Mouse (Mus musculus) MEL (cell line): ENCODE data around the gene Rpl28. TPM values are rescaled to one million over a fixed set of nuclear protein-coding genes. Genes with fewer than 3 reads are reported as not detected.

Experiments
- DNase-seq: peaks from one replicate; pipeline ENCODE4 v3.0.0; 2011; ENCODE audit warnings: low read depth, low spot score
- H3K27ac ChIP-seq: 2 replicates; pipeline ENCODE4 v1.5.1; 2012; ENCODE audit warnings: low read depth, mild to moderate bottlenecking, control low read depth, low read length, moderate library complexity; ENCODE audit not compliant: control insufficient read depth
- H3K27me3 ChIP-seq, 2 experiments: fragments of 150-350 bp in 1 of 2; sonication (generic) in 1 of 2; 2 replicates each; pipeline ENCODE4 v1.6.1; 2012; ENCODE audit warnings: low read length in 2 of 2, mild to moderate bottlenecking in 2 of 2, improper control_type of control experiment in 1 of 2, moderate library complexity in 1 of 2; ENCODE audit not compliant: insufficient read depth in 2 of 2, control insufficient read depth in 1 of 2
- H3K36me3 ChIP-seq, 2 experiments: 2 replicates each; pipeline ENCODE4 v1.6.1; 2012 to 2014; ENCODE audit warnings: low read length in 2 of 2, improper control_type of control experiment in 1 of 2, inconsistent platforms in 1 of 2, mild to moderate bottlenecking in 1 of 2; ENCODE audit not compliant: insufficient read depth in 2 of 2, control insufficient read depth in 1 of 2
- H3K4me1 ChIP-seq, 2 experiments: fragments of 150-350 bp in 1 of 2; sonication (generic) in 1 of 2; 2 replicates each; pipeline ENCODE4 v1.6.1; 2012; ENCODE audit warnings: low read length in 2 of 2, improper control_type of control experiment in 1 of 2, mild to moderate bottlenecking in 1 of 2; ENCODE audit not compliant: insufficient read depth in 2 of 2, control insufficient read depth in 1 of 2
- H3K4me3 ChIP-seq, 2 experiments: fragments of 150-350 bp in 1 of 2; sonication (generic) in 1 of 2; 2 replicates each; pipeline ENCODE4 v1.5.1; 2012; ENCODE audit warnings: low read depth in 2 of 2, low read length in 2 of 2, mild to moderate bottlenecking in 2 of 2, moderate library complexity in 2 of 2, control low read depth in 1 of 2, improper control_type of control experiment in 1 of 2; ENCODE audit not compliant: control insufficient read depth in 1 of 2, insufficient read depth in 1 of 2
- H3K79me2 ChIP-seq: 2 replicates; pipeline ENCODE4 v1.6.1; 2012; ENCODE audit warnings: mild to moderate bottlenecking, low read length, moderate library complexity; ENCODE audit not compliant: control insufficient read depth, poor library complexity, insufficient read depth
- H3K9ac ChIP-seq: 2 replicates; pipeline ENCODE4 v1.6.1; 2012; ENCODE audit warnings: low read depth, mild to moderate bottlenecking, control low read depth, low read length, moderate library complexity; ENCODE audit not compliant: control insufficient read depth, poor library complexity, severe bottlenecking
- H3K9me3 ChIP-seq: fragments of 150-350 bp; sonication (generic); replicated peaks from 2 replicates; pipeline ENCODE4 v1.6.1; 2012; ENCODE audit warnings: mild to moderate bottlenecking, low read length, improper control_type of control experiment, moderate library complexity; ENCODE audit not compliant: insufficient read depth
- BHLHE40 ChIP-seq: IDR thresholded peaks from 2 replicates; pipeline ENCODE4 v1.6.1; 2012; ENCODE audit warnings: low read depth, mild to moderate bottlenecking, inconsistent platforms, low read length, improper control_type of control experiment, borderline replicate concordance
- CHD1 ChIP-seq: IDR thresholded peaks from 2 replicates; pipeline ENCODE4 v1.6.1; 2012; ENCODE audit warnings: low read depth, mild to moderate bottlenecking, inconsistent platforms, low read length, improper control_type of control experiment
- CHD2 ChIP-seq: IDR thresholded peaks from 2 replicates; pipeline ENCODE4 v1.6.1; 2011; ENCODE audit warnings: low read length, improper control_type of control experiment
- E2F4 ChIP-seq: IDR thresholded peaks from 2 replicates; pipeline ENCODE4 v1.6.1; 2011; ENCODE audit warnings: low read depth, low read length, improper control_type of control experiment, borderline replicate concordance
- ELF1 ChIP-seq: IDR thresholded peaks from 2 replicates; pipeline ENCODE4 v1.6.1; 2014; ENCODE audit warnings: low read depth, mild to moderate bottlenecking, inconsistent platforms, low read length, improper control_type of control experiment, moderate library complexity
- ETS1 ChIP-seq: IDR thresholded peaks from 2 replicates; pipeline ENCODE4 v1.6.1; 2012; ENCODE audit warnings: low read depth, mild to moderate bottlenecking, inconsistent platforms, low read length, improper control_type of control experiment, moderate library complexity
- GABPA ChIP-seq: IDR thresholded peaks from 2 replicates; pipeline ENCODE4 v1.6.1; 2012; ENCODE audit warnings: low read depth, mild to moderate bottlenecking, inconsistent platforms, low read length, improper control_type of control experiment, moderate library complexity
- GATA1 ChIP-seq: IDR thresholded peaks from 2 replicates; pipeline ENCODE4 v1.6.1; 2011; ENCODE audit warnings: low read depth, low read length, improper control_type of control experiment
- HCFC1 ChIP-seq: IDR thresholded peaks from 2 replicates; pipeline ENCODE4 v1.6.1; 2012; ENCODE audit warnings: low read depth, mild to moderate bottlenecking, inconsistent platforms, low read length, improper control_type of control experiment, moderate library complexity
- JUND ChIP-seq: IDR thresholded peaks from 2 replicates; pipeline ENCODE4 v1.6.1; 2011; ENCODE audit warnings: low read depth, mild to moderate bottlenecking, improper control_type of control experiment, low read length
- KAT2A ChIP-seq: conservative IDR thresholded peaks from 2 replicates; pipeline ENCODE4 v1.6.1; 2012; ENCODE audit warnings: low read depth, low read length, improper control_type of control experiment, inconsistent platforms
- MAFK ChIP-seq: IDR thresholded peaks from 2 replicates; pipeline ENCODE4 v1.6.1; 2011; ENCODE audit warnings: low read depth, mild to moderate bottlenecking, low read length, improper control_type of control experiment, borderline replicate concordance
- MAX ChIP-seq: IDR thresholded peaks from 2 replicates; pipeline ENCODE4 v1.6.1; 2011; ENCODE audit warnings: low read length, improper control_type of control experiment
- MAZ ChIP-seq: IDR thresholded peaks from 2 replicates; pipeline ENCODE4 v1.6.1; 2012; ENCODE audit warnings: low read depth, mild to moderate bottlenecking, inconsistent platforms, low read length, improper control_type of control experiment
- MEF2A ChIP-seq: IDR thresholded peaks from 2 replicates; pipeline ENCODE4 v1.6.1; 2014; ENCODE audit warnings: low read depth, mild to moderate bottlenecking, inconsistent platforms, low read length, improper control_type of control experiment; ENCODE audit not compliant: poor library complexity, insufficient replicate concordance, severe bottlenecking; ENCODE audit errors: extremely low read depth
- MXI1 ChIP-seq: IDR thresholded peaks from 2 replicates; pipeline ENCODE4 v1.6.1; 2011; ENCODE audit warnings: mild to moderate bottlenecking, low read depth, low read length, improper control_type of control experiment
- MYB ChIP-seq: IDR thresholded peaks from 2 replicates; pipeline ENCODE4 v1.6.1; 2011; ENCODE audit warnings: mild to moderate bottlenecking, low read depth, low read length, improper control_type of control experiment
- MYC ChIP-seq: IDR thresholded peaks from 2 replicates; pipeline ENCODE4 v1.6.1; 2011; ENCODE audit warnings: low read depth, mild to moderate bottlenecking, low read length, improper control_type of control experiment, moderate library complexity
- NELFE ChIP-seq: IDR thresholded peaks from 2 replicates; pipeline ENCODE4 v1.6.1; 2011; ENCODE audit warnings: low read depth, low read length, improper control_type of control experiment
- NRF1 ChIP-seq: IDR thresholded peaks from 2 replicates; pipeline ENCODE4 v1.6.1; 2014; ENCODE audit warnings: low read depth, mild to moderate bottlenecking, inconsistent platforms, low read length, improper control_type of control experiment, moderate library complexity; ENCODE audit not compliant: poor library complexity, insufficient read depth, severe bottlenecking
- POLR2A ChIP-seq, 2 experiments: IDR thresholded peaks; 2 replicates each; pipeline ENCODE4 v1.6.1; 2011 to 2012; ENCODE audit warnings: low read length in 2 of 2, mild to moderate bottlenecking in 2 of 2, control low read depth in 1 of 2, improper control_type of control experiment in 1 of 2, low read depth in 1 of 2, moderate library complexity in 1 of 2; ENCODE audit not compliant: control insufficient read depth in 1 of 2, insufficient read depth in 1 of 2, poor library complexity in 1 of 2
- POLR2AphosphoS5 ChIP-seq: IDR thresholded peaks from 2 replicates; pipeline ENCODE4 v1.6.1; 2012; ENCODE audit warnings: low read depth, borderline replicate concordance, mild to moderate bottlenecking, inconsistent platforms, low read length, moderate library complexity, mixed read lengths
- RAD21 ChIP-seq: IDR thresholded peaks from 2 replicates; pipeline ENCODE4 v1.6.1; 2011; ENCODE audit warnings: mild to moderate bottlenecking, low read depth, low read length, improper control_type of control experiment
- RCOR1 ChIP-seq: IDR thresholded peaks from 2 replicates; pipeline ENCODE4 v1.6.1; 2012; ENCODE audit warnings: low read depth, mild to moderate bottlenecking, inconsistent platforms, low read length, improper control_type of control experiment
- SIN3A ChIP-seq: IDR thresholded peaks from 2 replicates; pipeline ENCODE4 v1.6.1; 2012; ENCODE audit warnings: low read length, improper control_type of control experiment, inconsistent platforms
- SMC3 ChIP-seq: IDR thresholded peaks from 2 replicates; pipeline ENCODE4 v1.6.1; 2011; ENCODE audit warnings: low read depth, low read length, improper control_type of control experiment
- TAL1 ChIP-seq: IDR thresholded peaks from 2 replicates; pipeline ENCODE4 v1.6.1; 2012; ENCODE audit warnings: mild to moderate bottlenecking, inconsistent platforms, low read length, moderate library complexity, mixed read lengths
- UBTF ChIP-seq: IDR thresholded peaks from 2 replicates; pipeline ENCODE4 v1.6.1; 2012; ENCODE audit warnings: low read depth, mild to moderate bottlenecking, inconsistent platforms, low read length, improper control_type of control experiment, moderate library complexity, borderline replicate concordance; ENCODE audit not compliant: insufficient read depth
- USF1 ChIP-seq: IDR thresholded peaks from 2 replicates; pipeline ENCODE4 v1.6.1; 2014; ENCODE audit warnings: low read depth, mild to moderate bottlenecking, inconsistent platforms, low read length, improper control_type of control experiment, moderate library complexity
- USF2 ChIP-seq, 2 experiments: IDR thresholded peaks; 2 replicates each; pipeline ENCODE4 v1.6.1; 2011 to 2012; ENCODE audit warnings: improper control_type of control experiment in 2 of 2, low read length in 2 of 2, borderline replicate concordance in 1 of 2, inconsistent platforms in 1 of 2, low read depth in 1 of 2, mild to moderate bottlenecking in 1 of 2; ENCODE audit not compliant: insufficient read depth in 1 of 2
- ZC3H11A ChIP-seq: IDR thresholded peaks from 2 replicates; pipeline ENCODE4 v1.6.1; 2012; ENCODE audit warnings: low read depth, mild to moderate bottlenecking, inconsistent platforms, low read length, improper control_type of control experiment
- ZKSCAN1 ChIP-seq: IDR thresholded peaks from 2 replicates; pipeline ENCODE4 v1.6.1; 2012; ENCODE audit warnings: low read depth, mild to moderate bottlenecking, inconsistent platforms, low read length, improper control_type of control experiment, moderate library complexity
- ZMIZ1 ChIP-seq: IDR thresholded peaks from 2 replicates; pipeline ENCODE4 v1.6.1; 2012; ENCODE audit warnings: low read depth, mild to moderate bottlenecking, inconsistent platforms, low read length, improper control_type of control experiment, moderate library complexity
- ZNF384 ChIP-seq: IDR thresholded peaks from 2 replicates; pipeline ENCODE4 v1.6.1; 2012; ENCODE audit warnings: low read depth, mild to moderate bottlenecking, inconsistent platforms, low read length, improper control_type of control experiment
- polyA plus RNA-seq, 2 experiments: library from polyadenylated mRNA; stranded (reverse) in 1 of 2; unstranded in 1 of 2; fragments of >175 nt in 1 of 2; fragments of >200 nt in 1 of 2; gene quantifications; 2 replicates each; pipeline versions ENCODE4 v1.2.1 to v1.2.4; 2012; ENCODE audit warnings: low replicate concordance in 2 of 2, low read depth in 1 of 2; ENCODE audit not compliant: insufficient read length in 2 of 2, insufficient read depth in 1 of 2, missing spikeins in 1 of 2
- total RNA-seq: library from RNA; depleted of rRNA; stranded (reverse); fragments of 300-350 nt; gene quantifications from 2 replicates; pipeline ENCODE4 v1.2.3, GENCODE M21; 2012

Rpl28 gene
- total and polyA plus RNA-seq, 3 experiments: 1,000 to 9,991 (median 2,264) TPM

DNA sequence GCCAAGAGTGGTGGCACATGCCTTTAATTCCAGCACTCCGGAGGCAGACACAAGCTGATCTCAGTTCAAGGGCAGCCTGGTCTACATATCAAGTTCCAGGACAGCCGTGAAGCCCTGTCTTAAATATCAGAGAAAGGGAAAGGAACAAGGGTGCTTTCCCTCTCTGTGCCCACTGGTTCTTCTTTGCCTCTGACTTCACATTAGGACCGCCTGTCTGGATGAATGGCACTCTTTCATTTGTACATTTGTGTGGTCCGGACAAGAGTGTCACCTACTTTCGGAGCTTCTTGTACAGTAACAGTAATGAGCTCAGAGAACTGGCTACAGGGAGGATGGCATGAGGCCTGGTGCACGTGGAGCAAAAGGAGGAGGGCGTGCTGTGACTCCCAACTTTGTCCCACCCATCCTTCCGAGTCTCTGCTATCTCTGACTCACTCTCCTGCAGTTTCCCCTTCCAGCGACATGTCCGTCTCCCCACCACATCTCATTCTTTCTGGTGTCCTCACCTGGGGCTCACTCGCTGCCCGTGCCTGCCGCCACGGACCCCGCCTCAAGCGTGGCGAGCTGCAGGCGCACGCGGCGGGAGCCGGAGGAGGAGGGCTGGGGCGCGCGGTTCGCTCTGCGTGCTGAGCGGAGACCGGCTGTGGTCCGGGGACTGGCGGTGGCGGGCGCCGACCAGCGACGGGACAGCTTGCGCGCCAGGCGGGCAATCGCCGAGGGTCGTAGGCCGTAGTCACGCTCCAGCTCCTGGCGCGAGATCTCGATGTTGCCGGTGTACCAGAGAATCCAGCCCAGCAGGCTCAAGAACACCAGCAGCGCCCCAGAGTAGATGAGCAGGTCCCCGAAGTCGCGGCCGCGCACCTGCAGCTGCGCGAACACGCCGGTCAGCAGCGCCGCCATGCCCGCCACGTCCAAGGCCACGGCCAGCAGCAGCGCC is 3.9 kb upstream of the Rpl28 start:
- H3K36me3 ChIP-seq: peaks cover 1 to 15% of the 10 kb centered on the region in 2 experiments; a peak in 3 of 4 replicates
- H3K4me3 ChIP-seq: peak overlapping the region; percentile 72 to 83
- H3K9me3 ChIP-seq: no peaks in the 10 kb centered on the region
- H3K4me1 ChIP-seq: peaks cover 2 to 16% of the 10 kb centered on the region in 2 experiments; a peak in 3 of 4 replicates
- H3K9ac ChIP-seq: peak overlapping the region; percentile 93
- H3K27ac ChIP-seq: peak overlapping the region; percentile 68
- DNase-seq: peak; percentile 92
- H3K79me2 ChIP-seq: peaks cover 33% of the 10 kb centered on the region
- no peaks in the 10 kb centered on the region for H3K27me3 ChIP-seq
- TF ChIP-seq GATA1 (peak; percentile 34; the same call in 1 of the 2 replicates), SIN3A (peak; percentile 90), TAL1 (no peak), ZKSCAN1 (no peak), MYB (no peak), USF2 (IDR thresholded peaks at IDR 0.05; ENCODE audit: borderline replicate concordance in 1 of 2, insufficient read depth in 1 of 2, low read depth in 1 of 2, low read length in 2 of 2) (no peak), ELF1 (no peak), MAX (peak; percentile 98), E2F4 (no peak), MEF2A (no peak), RCOR1 (no peak), ETS1 (no peak), BHLHE40 (peak; percentile 62; the same call in 1 of the 2 replicates), USF1 (peak; percentile 60; the same call in 1 of the 2 replicates), ZMIZ1 (peak; percentile 83; the same call in 1 of the 2 replicates), KAT2A (peak; percentile 33), POLR2AphosphoS5 (peak; percentile 81; the same call in 1 of the 2 replicates), POLR2A (IDR thresholded peaks at IDR 0.05; ENCODE audit: control insufficient read depth in 1 of 2, insufficient read depth in 1 of 2, low read depth in 1 of 2, low read length in 2 of 2, poor library complexity in 1 of 2) (peak; percentile 75 to 98), RAD21 (no peak), CHD1 (no peak), SMC3 (no peak), NELFE (peak; percentile 93), GABPA (no peak), CHD2 (no peak), MAFK (no peak), NRF1 (0 out of 2 replicates have a peak, but pooled peaks have one; percentile 27), UBTF (peak; percentile 78; the same call in 1 of the 2 replicates), ZC3H11A (no peak), MXI1 (peak; percentile 99), HCFC1 (0 out of 2 replicates have a peak, but pooled peaks have one; percentile 14), MYC (peak; percentile 100), JUND (no peak), ZNF384 (no peak), MAZ (no peak)
